Mouse (Mus musculus) forebrain, embryonic 12.5 days (tissue): ENCODE data around the gene Trim2. TPM values are rescaled to one million over a fixed set of nuclear protein-coding genes. Genes with fewer than 3 reads are reported as not detected.

Experiments used
- ATAC-seq: fragments of 200-750 bp; cut with Nextera tagmentation; 2 replicates; pipeline ENCODE4 v1.8.0; 2017; ENCODE audit warnings: moderate TSS enrichment; ENCODE audit not compliant: low FRiP score
- H3K27ac ChIP-seq: fragments of 300-500 bp; sonication (generic); 2 replicates; pipeline ENCODE4 v1.5.1; 2016; ENCODE audit warnings: mild to moderate bottlenecking
- H3K27me3 ChIP-seq: fragments of 300-500 bp; sonication (generic); 2 replicates; pipeline ENCODE4 v1.6.1; 2016; ENCODE audit warnings: mild to moderate bottlenecking
- H3K36me3 ChIP-seq: fragments of 300-500 bp; sonication (generic); replicated peaks from 2 replicates; pipeline ENCODE4 v1.6.1; 2016; ENCODE audit warnings: mild to moderate bottlenecking
- H3K4me1 ChIP-seq: fragments of 300-500 bp; sonication (generic); 2 replicates; pipeline ENCODE4 v1.6.1; 2016
- H3K4me2 ChIP-seq: fragments of 300-500 bp; sonication (generic); 2 replicates; pipeline ENCODE4 v1.6.1; 2016; ENCODE audit warnings: mild to moderate bottlenecking, moderate library complexity
- H3K4me3 ChIP-seq: fragments of 300-500 bp; sonication (generic); replicated peaks from 2 replicates; pipeline ENCODE4 v1.5.1; 2016; ENCODE audit warnings: mild to moderate bottlenecking
- H3K9ac ChIP-seq: fragments of 300-500 bp; sonication (generic); 2 replicates; pipeline ENCODE4 v1.6.1; 2016; ENCODE audit warnings: mild to moderate bottlenecking
- H3K9me3 ChIP-seq: fragments of 300-500 bp; sonication (generic); 2 replicates; pipeline ENCODE4 v1.6.1; 2016
- WGBS: fragments of 180-500 bp; shearing (Covaris S2); methylation state at CpG from one replicate; pipeline ENCODE4 v1.1.7; 2016; 5-methylcytosine and 5-hydroxymethylcytosine counted together
- polyA plus RNA-seq: library from polyadenylated mRNA; unstranded; fragments of >200 nt; fragmentation: Nextera tagmentation; extraction: Ambion mirVana; gene quantifications from 2 replicates; pipeline ENCODE4 v1.2.1, GENCODE M21; 2016

The Trim2 gene
- polyA plus RNA-seq, 1 experiment from 2014 or later, result 107 TPM

DNA sequence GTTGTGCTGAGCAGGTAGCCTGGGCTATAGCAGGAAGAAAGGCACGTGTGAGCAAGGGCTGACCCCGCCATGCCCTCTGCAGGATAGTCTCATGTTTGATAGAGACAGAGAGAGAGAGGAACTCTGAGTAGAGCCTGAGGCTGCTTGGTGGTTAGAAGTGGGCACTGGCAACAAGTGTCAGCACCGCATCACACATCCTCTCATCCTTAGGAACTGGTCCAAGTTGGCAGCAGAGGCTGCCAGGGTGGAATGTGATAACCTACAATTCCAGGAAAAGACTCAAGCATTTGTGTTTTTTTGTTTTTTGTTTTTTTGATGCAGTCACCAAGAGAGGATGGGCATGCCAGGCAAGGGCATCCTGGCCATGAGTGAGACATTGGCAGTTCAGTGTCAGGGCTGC, 8.5 kb downstream of the Trim2 start:
- WGBS, result 63% methylated on average over 3 of the region's 3 CpGs
- Histone ChIP-seq H3K9ac (no peak overlapping the region), H3K9me3 (0 out of 2 replicates have a peak, but pooled peaks cover 3% of the 10 kb centered on the region), H3K27ac (no peak overlapping the region), H3K4me1 (peaks cover 30% of the 10 kb centered on the region), H3K36me3 (no peaks in the 10 kb centered on the region), H3K27me3 (0 out of 2 replicates have a peak, but pooled peaks cover under 1% of the 10 kb centered on the region), H3K4me2 (no peak overlapping the region), H3K4me3 (no peak overlapping the region)
- no peak for ATAC-seq

GRCm38 (mm10) chr3:84296676-84297075, 10.0 kb downstream of the Trim2 start:
- Histone ChIP-seq H3K36me3 (no peaks in the 10 kb centered on the region), H3K9ac (no peak overlapping the region), H3K4me2 (no peak overlapping the region), H3K4me3 (no peak overlapping the region), H3K27me3 (no peaks in the 10 kb centered on the region), H3K27ac (no peak overlapping the region), H3K4me1 (peaks cover 28% of the 10 kb centered on the region), H3K9me3 (0 out of 2 replicates have a peak, but pooled peaks cover 3% of the 10 kb centered on the region)
- no peak for ATAC-seq
- WGBS, result 67% methylated on average over 2 of the region's 2 CpGs

DNA sequence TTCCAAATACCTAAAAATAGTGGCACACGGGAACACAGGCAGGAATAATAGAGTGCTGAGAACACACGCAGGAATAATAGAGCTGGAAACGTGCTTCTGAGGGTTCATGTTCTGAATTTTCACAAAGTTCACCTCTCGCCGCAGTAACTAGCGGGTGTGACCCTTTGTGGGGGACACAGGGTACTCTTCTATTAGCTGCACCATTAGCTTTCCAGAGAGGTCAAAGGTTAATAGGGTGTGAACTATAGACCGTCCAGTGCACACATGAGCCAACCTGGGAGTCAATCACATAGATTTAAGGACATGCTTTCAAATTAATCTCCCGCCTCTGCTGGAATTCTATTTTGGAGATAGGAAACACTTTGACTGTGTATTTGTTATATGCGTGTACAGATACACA, 11.9 kb downstream of the Trim2 start:
- peaks cover 31% of the 10 kb centered on the region for H3K4me1 ChIP-seq
- no peaks in the 10 kb centered on the region for H3K27me3 ChIP-seq
- H3K36me3 ChIP-seq, result no peaks in the 10 kb centered on the region
- H3K9ac ChIP-seq, result no peak overlapping the region
- H3K9me3 ChIP-seq, result 0 out of 2 replicates have a peak, but pooled peaks cover 3% of the 10 kb centered on the region
- H3K4me2 ChIP-seq, result no peak overlapping the region
- H3K27ac ChIP-seq, result no peak overlapping the region
- no peak for ATAC-seq
- 58% methylated on average over 9 of the region's 9 CpGs for WGBS
- no peak overlapping the region for H3K4me3 ChIP-seq

DNA sequence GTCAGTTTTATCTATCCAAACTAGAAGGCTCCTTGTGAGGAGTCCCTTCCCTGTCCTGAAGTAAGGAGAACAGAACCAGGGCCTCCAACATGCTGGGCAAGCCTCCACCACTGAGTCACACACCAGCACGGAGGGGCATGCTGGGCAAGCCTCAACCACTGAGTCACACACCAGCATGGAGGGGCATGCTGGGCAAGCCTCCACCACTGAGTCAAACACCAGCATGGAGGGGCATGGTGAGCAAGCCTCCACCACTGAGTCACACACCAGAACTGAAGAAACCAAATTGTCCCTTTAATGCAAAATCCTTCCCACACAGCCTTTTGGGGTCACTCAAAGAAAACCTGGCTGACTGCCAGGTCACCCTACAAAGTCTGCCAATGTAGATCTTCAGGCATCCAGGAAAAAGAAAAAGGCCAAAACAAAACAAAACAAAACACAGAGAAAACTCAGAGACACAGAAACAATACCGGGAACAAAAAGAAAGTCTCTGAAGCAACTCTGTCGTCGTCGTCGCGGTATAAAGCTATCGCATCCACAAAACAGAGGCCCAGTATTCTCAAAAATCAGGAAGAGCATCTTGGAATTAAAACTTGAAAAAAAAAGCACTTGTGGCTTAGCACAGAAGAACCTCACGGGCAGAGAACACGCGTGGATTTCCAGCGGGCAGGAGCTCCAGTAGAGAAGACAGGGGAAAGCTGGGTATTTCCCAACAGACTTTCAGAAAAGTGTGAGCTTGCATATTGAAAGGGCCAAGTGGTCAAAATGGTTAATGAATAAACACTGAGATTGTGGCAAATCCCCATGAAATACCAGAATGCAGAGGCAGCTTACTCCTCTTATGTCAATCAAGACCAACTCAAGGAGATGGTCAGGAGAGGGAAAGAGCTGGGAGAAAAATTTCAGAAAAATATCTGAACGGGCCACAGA, 12.7 kb downstream of the Trim2 start:
- WGBS, result 71% methylated on average over 13 of the region's 13 CpGs
- no peaks in the 10 kb centered on the region for H3K36me3 ChIP-seq
- H3K4me2 ChIP-seq, result no peak overlapping the region
- H3K27ac ChIP-seq, result no peak overlapping the region
- no peaks in the 10 kb centered on the region for H3K27me3 ChIP-seq
- 0 out of 2 replicates have a peak, but pooled peaks have one; percentile 33 for ATAC-seq
- no peaks in the 10 kb centered on the region for H3K9me3 ChIP-seq
- no peak overlapping the region for H3K9ac ChIP-seq
- H3K4me1 ChIP-seq, result peaks cover 31% of the 10 kb centered on the region
- no peak overlapping the region for H3K4me3 ChIP-seq

GRCm38 (mm10) chr3:84292238-84292637, 14.4 kb downstream of the Trim2 start:
- peak overlapping the region; percentile 25; the same call in 1 of the 2 replicates for H3K27ac ChIP-seq

DNA sequence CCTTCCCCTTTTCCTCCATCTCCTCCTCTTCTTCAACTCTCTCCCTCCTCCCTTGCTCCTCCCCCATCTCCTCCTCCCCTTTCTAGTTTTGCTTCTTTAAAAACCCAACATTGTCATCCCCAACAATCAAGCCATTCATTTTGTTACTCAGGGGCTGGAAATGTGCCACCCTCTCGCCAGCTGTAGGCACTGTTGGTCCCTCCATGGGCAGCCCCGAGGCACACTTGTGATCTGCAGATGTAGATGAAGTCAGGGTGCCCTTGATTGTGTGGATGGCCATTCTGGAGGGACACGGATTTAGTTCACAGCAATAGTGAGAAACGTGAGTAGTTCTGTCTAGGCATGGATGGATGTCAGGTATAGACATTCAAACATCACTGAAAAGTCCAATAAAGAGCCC, 17.7 kb downstream of the Trim2 start:
- Histone ChIP-seq H3K36me3 (no peaks in the 10 kb centered on the region), H3K9me3 (no peaks in the 10 kb centered on the region), H3K4me1 (peaks cover 37% of the 10 kb centered on the region), H3K4me2 (no peak overlapping the region), H3K9ac (no peak overlapping the region), H3K4me3 (no peak overlapping the region), H3K27ac (no peak overlapping the region), H3K27me3 (0 out of 2 replicates have a peak, but pooled peaks cover 3% of the 10 kb centered on the region)
- 74% methylated on average over 4 of the region's 4 CpGs for WGBS
- no peak for ATAC-seq

More at GRCm38 (mm10) chr3:84292238-84292637, 14.4 kb downstream of the Trim2 start:
- Histone ChIP-seq H3K27me3 (no peaks in the 10 kb centered on the region), H3K9me3 (no peaks in the 10 kb centered on the region), H3K4me2 (no peak overlapping the region), H3K36me3 (no peaks in the 10 kb centered on the region), H3K9ac (no peak overlapping the region), H3K4me3 (no peak overlapping the region), H3K4me1 (peaks cover 31% of the 10 kb centered on the region)
- WGBS, result 70% methylated on average over 5 of the region's 5 CpGs
- ATAC-seq, result no peak

DNA sequence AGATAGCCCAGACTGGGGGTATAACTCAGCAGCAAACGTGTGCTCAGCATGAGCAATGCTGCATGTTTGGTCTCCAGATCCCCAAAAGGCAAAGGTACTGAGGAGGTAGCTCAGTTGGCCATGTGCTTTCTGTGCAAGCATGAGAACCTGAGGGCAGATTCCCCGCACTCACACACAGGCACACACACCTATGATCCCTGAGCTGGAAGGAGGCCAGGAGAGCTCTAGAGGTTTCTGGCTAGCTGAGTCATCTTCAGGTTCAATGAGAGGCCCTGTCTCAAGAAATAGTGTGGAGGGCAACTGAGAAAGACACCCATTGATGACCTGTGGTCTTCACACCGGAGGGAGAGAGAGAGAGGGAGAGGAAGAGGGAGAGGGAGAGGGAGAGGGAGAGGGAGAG, 19.4 kb downstream of the Trim2 start:
- Histone ChIP-seq H3K36me3 (no peaks in the 10 kb centered on the region), H3K27me3 (peaks cover 3% of the 10 kb centered on the region; the same call in 1 of the 2 replicates), H3K9ac (no peak overlapping the region), H3K4me1 (peaks cover 35% of the 10 kb centered on the region), H3K9me3 (no peaks in the 10 kb centered on the region), H3K27ac (no peak overlapping the region), H3K4me3 (no peak overlapping the region), H3K4me2 (no peak overlapping the region)
- 79% methylated on average over 2 of the region's 3 CpGs for WGBS
- ATAC-seq, result no peak

DNA sequence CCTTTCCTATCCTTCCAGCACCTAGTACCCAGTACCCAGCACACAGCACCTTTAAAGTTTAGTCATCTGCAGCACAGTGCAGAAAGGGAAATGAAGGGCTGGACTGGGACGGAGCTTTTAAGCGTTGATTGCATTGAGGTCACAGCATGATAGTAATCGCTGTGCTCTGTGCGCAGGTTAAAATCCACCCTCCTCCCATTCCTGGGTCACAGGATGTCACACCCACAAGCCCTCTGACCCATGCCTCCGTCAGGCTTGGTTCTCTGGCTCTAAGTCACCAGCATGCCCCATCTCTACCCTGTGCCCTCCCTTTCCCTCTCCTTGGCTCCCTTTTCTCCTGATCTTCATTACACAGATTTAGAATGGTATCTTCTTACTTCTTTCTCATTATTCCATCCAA, 20.4 kb downstream of the Trim2 start:
- ATAC-seq, result no peak
- Histone ChIP-seq H3K9me3 (no peaks in the 10 kb centered on the region), H3K27ac (no peak overlapping the region), H3K4me3 (no peak overlapping the region), H3K27me3 (peaks cover 3% of the 10 kb centered on the region; the same call in 1 of the 2 replicates), H3K9ac (0 out of 2 replicates have a peak overlapping the region, but pooled peaks have one; percentile 21), H3K4me2 (no peak overlapping the region), H3K36me3 (no peaks in the 10 kb centered on the region), H3K4me1 (peaks cover 36% of the 10 kb centered on the region)
- WGBS, result 79% methylated on average over 5 of the region's 5 CpGs

DNA sequence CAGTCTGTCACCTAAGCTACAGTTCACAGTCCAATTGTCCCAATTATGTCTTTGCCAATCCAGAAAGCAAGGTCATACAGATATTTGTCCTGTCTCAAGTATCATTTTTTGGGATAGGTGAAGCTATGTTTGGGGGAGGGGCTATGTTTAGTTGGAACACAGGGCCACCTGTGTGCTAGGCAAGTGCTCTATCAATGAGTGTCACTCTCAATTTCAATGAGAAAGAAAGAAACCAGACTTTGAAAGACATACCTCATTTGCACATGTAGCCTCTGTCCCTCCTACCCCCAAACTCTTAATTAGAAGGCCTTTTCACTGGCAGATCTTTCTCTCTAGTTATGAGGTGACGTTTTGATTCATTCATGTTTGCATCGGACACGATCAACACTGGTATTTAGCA, 21.9 kb downstream of the Trim2 start:
- H3K9ac ChIP-seq, result no peak overlapping the region
- H3K27ac ChIP-seq, result no peak overlapping the region; the same call in 1 of the 2 replicates
- peak; percentile 19; the same call in 1 of the 2 replicates for ATAC-seq
- no peaks in the 10 kb centered on the region for H3K36me3 ChIP-seq
- H3K4me3 ChIP-seq, result no peak overlapping the region
- peaks cover 3% of the 10 kb centered on the region; the same call in 1 of the 2 replicates for H3K27me3 ChIP-seq
- H3K4me1 ChIP-seq, result peaks cover 39% of the 10 kb centered on the region
- H3K9me3 ChIP-seq, result no peaks in the 10 kb centered on the region
- 33% methylated on average over 3 of the region's 3 CpGs for WGBS
- no peak overlapping the region for H3K4me2 ChIP-seq

DNA sequence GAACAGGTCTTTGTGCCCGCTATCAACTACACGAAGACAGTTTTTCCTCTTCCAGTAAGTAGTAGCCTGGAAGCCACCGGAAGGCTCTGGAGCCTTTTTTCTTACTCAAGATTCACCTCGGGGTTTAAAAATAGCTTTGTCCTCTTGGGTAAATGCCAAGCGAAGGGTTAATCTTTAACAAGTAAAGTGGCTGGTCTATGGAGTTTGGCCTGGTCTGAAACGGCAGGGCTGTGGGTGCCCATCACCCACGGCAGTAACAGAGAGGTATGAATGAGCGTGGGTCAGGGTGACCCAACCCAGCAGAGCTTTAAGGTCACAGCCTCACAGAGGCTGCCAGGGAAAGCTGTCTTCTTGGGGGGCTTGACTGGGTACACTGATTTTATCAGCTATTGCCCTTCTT, 23.2 kb downstream of the Trim2 start:
- Histone ChIP-seq H3K4me1 (peaks cover 39% of the 10 kb centered on the region), H3K9me3 (no peaks in the 10 kb centered on the region), H3K27ac (no peak overlapping the region), H3K9ac (no peak overlapping the region), H3K36me3 (no peaks in the 10 kb centered on the region), H3K27me3 (peaks cover 3% of the 10 kb centered on the region; the same call in 1 of the 2 replicates), H3K4me3 (no peak overlapping the region), H3K4me2 (no peak overlapping the region)
- no peak for ATAC-seq
- WGBS, result 83% methylated on average over 8 of the region's 8 CpGs

DNA sequence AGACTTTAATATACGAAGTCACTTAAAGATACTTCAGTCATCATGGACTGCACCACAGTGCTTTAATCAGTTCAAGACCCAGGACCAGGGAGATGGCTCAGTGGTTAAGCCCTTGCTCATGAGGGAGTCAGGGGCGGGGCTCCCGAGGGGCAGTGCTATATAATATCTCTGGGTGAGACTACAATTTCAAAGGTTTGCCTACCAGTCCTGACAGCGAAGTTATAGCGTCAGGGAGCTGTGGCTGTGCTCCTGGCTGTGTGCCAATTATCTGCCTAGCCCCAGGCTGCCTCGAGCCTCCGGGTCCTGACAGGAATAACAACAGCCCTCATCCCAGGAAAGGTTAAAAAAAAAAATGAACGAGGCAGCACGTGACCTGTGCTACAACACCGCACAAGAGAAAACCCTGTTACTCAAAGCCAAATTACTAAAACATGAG, 24.7 kb downstream of the Trim2 start:
- H3K27me3 ChIP-seq, result peaks cover 3% of the 10 kb centered on the region; the same call in 1 of the 2 replicates
- H3K27ac ChIP-seq, result peak overlapping the region; percentile 53; the same call in 1 of the 2 replicates
- H3K36me3 ChIP-seq, result no peaks in the 10 kb centered on the region
- H3K4me1 ChIP-seq, result peaks cover 39% of the 10 kb centered on the region
- 0 out of 2 replicates have a peak overlapping the region, but pooled peaks have one; percentile 1 for H3K4me2 ChIP-seq
- WGBS, result 28% methylated on average over 10 of the region's 10 CpGs
- no peak overlapping the region for H3K9ac ChIP-seq
- H3K4me3 ChIP-seq, result no peak overlapping the region
- H3K9me3 ChIP-seq, result no peaks in the 10 kb centered on the region
- peak; percentile 73 for ATAC-seq

DNA sequence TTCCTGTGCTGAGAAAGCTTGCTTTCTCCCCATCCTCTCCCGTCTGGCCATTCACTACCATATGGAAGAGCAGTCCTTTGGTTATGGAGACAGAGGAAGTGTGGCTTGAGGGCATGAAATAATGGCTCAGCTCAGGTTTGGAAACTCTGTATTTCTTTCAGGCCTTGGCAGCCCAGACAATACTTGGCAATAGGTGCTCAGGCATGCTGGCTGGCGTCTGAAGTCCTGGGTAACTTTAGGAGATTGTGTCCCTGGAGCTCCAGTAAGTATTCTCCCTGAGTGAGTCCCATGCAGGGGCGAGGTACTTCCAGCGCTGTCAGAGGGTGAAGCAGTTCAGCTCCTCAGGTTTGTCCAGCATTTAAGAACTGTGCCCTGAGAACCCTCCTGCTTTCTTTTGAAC, 27.9 kb downstream of the Trim2 start:
- Histone ChIP-seq H3K9me3 (no peaks in the 10 kb centered on the region), H3K4me2 (no peak overlapping the region), H3K27ac (no peak overlapping the region), H3K4me1 (peaks cover 23% of the 10 kb centered on the region), H3K27me3 (no peaks in the 10 kb centered on the region; the same call in 1 of the 2 replicates), H3K4me3 (no peak overlapping the region), H3K9ac (no peak overlapping the region), H3K36me3 (no peaks in the 10 kb centered on the region)
- no peak for ATAC-seq
- WGBS, result 86% methylated on average over 4 of the region's 4 CpGs
